Mouse (Mus musculus): ENCODE results near the gene Gm2174. TPM values are rescaled to one million over a fixed set of nuclear protein-coding genes. Genes with fewer than 3 reads are reported as not detected.

The Gm2174 gene
- polyA plus RNA-seq, 1 experiment from 2014 or later: 0.79 TPM

Other genes starting within 250 kb of the Gm2174 start
- gene Gm773, start 235.1 kb upstream of the Gm2174 start, polyA plus RNA-seq (2015; fragmentation: Nextera tagmentation; extraction: Ambion mirVana): not detected in 2 replicates
- gene Zfp449, start 101.6 kb upstream of the Gm2174 start, polyA plus RNA-seq (2015; fragmentation: Nextera tagmentation; extraction: Ambion mirVana): 6.4 and 6.9 TPM in 2 replicates
- gene Smim10l2a, start 73.4 kb upstream of the Gm2174 start, polyA plus RNA-seq (2015; fragmentation: Nextera tagmentation; extraction: Ambion mirVana): 2.8 and 3.2 TPM in 2 replicates
- 15.0 and 15.3 TPM in 2 replicates for gene Ints6l, start 6.9 kb downstream of the Gm2174 start, polyA plus RNA-seq (2015; fragmentation: Nextera tagmentation; extraction: Ambion mirVana)
- gene Gm10477, start 76.8 kb downstream of the Gm2174 start, polyA plus RNA-seq (2015; fragmentation: Nextera tagmentation; extraction: Ambion mirVana): not detected in 2 replicates
- not detected in 2 replicates for gene Gm648, start 101.6 kb downstream of the Gm2174 start, polyA plus RNA-seq (2015; fragmentation: Nextera tagmentation; extraction: Ambion mirVana)
- 20.9 and 23.4 TPM in 2 replicates for gene Mmgt1, start 150.1 kb downstream of the Gm2174 start, polyA plus RNA-seq (2015; fragmentation: Nextera tagmentation; extraction: Ambion mirVana)
- gene Slc9a6, start 161.8 kb downstream of the Gm2174 start, polyA plus RNA-seq (2015; fragmentation: Nextera tagmentation; extraction: Ambion mirVana): 5.9 and 6.9 TPM in 2 replicates